Mouse (Mus musculus) limb, embryonic 10.5 days (tissue): ENCODE data around the gene Syngr3. TPM values are rescaled to one million over a fixed set of nuclear protein-coding genes. Genes with fewer than 3 reads are reported as not detected.
A peak's percentile ranks its signal among the peaks of the same experiment; 100 is the strongest.
"Not testable (repeated sequence)": the region's sequence is repeated elsewhere in the genome, so short reads cannot be mapped to it uniquely, and the experiment has no call there.

Source experiments
- DNase-seq: peaks from one replicate; pipeline ENCODE4 v3.0.0-alpha.2; 2017; ENCODE audit warnings: low spot score
- H3K27ac ChIP-seq: fragments of 300-500 bp; sonication (generic); 2 replicates; pipeline ENCODE4 v1.5.1; 2016; ENCODE audit warnings: mild to moderate bottlenecking
- H3K27me3 ChIP-seq: fragments of 300-500 bp; sonication (generic); 2 replicates; pipeline ENCODE4 v1.6.1; 2016; ENCODE audit warnings: low read depth, mild to moderate bottlenecking; ENCODE audit not compliant: poor library complexity, severe bottlenecking
- H3K36me3 ChIP-seq: fragments of 300-500 bp; sonication (generic); 2 replicates; pipeline ENCODE4 v1.6.1; 2016; ENCODE audit warnings: mild to moderate bottlenecking, moderate library complexity
- H3K4me1 ChIP-seq: fragments of 300-500 bp; sonication (generic); 2 replicates; pipeline ENCODE4 v1.6.1; 2016
- H3K4me3 ChIP-seq: fragments of 300-500 bp; sonication (generic); 2 replicates; pipeline ENCODE4 v1.5.1; 2016; ENCODE audit warnings: mild to moderate bottlenecking, moderate library complexity
- H3K9me3 ChIP-seq: fragments of 300-500 bp; sonication (generic); replicated peaks from 2 replicates; pipeline ENCODE4 v1.6.1; 2016; ENCODE audit warnings: mild to moderate bottlenecking
- WGBS: fragments of 180-500 bp; shearing (Covaris S2); methylation state at CpG from one replicate; pipeline ENCODE4 v1.1.7; 2016; 5-methylcytosine and 5-hydroxymethylcytosine counted together
- polyA plus RNA-seq: library from polyadenylated mRNA; unstranded; fragments of >200 nt; fragmentation: Nextera tagmentation; extraction: Ambion mirVana; gene quantifications from 2 replicates; pipeline ENCODE4 v1.2.1, GENCODE M21; 2016

Gene Syngr3
- polyA plus RNA-seq, 1 experiment from 2014 or later: 7.0 TPM

DNA sequence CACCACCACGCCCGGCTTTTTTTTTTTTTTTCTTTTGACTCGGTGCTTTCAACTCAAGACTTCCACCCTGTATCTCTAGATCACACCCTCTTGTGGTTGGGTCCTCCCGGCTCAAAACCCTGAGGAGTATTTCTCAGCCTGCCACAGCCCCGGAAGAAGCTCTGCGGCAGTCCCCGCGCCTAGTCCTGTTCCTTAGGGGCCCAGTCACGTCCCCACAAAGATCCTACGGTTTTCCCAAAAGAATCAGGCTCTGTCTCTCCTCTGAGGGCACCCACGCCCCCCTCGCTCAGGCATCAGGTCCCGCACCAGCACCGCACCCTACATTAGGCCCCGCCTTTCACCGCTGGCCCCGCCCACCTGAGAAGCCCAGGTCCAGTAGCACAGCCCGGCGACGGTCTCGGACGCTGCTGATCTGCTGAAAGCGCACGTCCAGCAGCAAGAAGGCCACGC lies 2.6 kb downstream of the Syngr3 start:
- Histone ChIP-seq H3K36me3 (peaks cover 9% of the 10 kb centered on the region), H3K9me3 (no peaks in the 10 kb centered on the region), H3K27me3 (peaks cover 61% of the 10 kb centered on the region), H3K27ac (no peak overlapping the region), H3K4me3 (peak overlapping the region; percentile 46), H3K4me1 (peaks cover 26% of the 10 kb centered on the region)
- DNase-seq: peak; percentile 57
- WGBS: 3% methylated on average over 25 of the region's 25 CpGs

DNA sequence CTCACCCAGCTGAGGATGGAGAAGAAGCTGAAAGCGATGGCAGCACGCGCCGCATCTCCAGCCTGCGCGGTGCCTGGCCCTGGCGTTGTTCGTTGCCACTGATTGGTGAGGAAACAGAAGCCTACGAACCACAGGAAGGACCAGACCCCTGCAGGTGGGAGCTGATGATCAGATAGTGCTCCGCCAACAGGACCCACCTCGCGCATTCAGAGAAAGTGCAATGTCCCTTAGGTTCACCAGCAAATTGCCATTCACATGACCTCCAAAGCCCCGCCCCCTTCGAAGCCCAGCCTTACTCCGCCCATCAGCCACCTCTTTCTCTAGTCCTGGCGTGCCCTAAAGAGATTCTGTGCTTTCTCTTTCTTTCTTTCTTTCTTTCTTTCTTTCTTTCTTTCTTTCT lies 3.2 kb downstream of the Syngr3 start:
- H3K27me3 ChIP-seq: peaks cover 54% of the 10 kb centered on the region
- peaks cover 26% of the 10 kb centered on the region for H3K4me1 ChIP-seq
- peak; percentile 54 for DNase-seq

DNA sequence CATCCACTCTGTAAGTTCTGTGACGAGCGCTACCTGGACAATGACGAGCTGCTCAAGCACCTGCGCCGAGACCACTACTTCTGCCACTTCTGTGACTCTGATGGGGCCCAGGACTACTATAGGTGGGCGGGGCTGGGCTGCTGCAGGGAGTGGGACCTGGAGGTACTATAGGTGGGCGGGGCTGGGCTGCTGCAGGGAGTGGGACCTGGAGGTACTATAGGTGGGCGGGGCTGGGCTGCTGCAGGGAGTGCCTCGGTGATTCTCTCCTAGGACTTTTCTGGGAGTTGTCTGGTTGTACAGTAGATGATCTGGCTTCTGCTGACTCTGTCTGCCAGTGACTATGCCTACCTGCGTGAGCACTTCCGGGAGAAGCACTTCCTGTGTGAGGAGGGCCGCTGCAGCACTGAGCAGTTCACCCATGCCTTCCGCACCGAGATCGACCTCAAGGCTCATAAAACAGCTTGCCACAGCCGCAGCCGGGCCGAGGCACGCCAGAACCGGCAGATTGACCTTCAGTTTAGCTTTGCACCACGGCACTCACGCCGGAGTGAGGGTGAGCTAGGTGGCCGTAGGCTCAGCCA lies 12.2 kb downstream of the Syngr3 start:
- H3K36me3 ChIP-seq: peaks cover 80% of the 10 kb centered on the region
- no peaks in the 10 kb centered on the region for H3K27me3 ChIP-seq
- no peak for DNase-seq
- 89% methylated on average over 24 of the region's 24 CpGs for WGBS
- no peak overlapping the region for H3K4me3 ChIP-seq
- H3K27ac ChIP-seq: no peak overlapping the region
- H3K4me1 ChIP-seq: peaks cover 21% of the 10 kb centered on the region
- H3K9me3 ChIP-seq: no peaks in the 10 kb centered on the region

More for the DNA sequence above, 3.2 kb downstream of the Syngr3 start:
- 25% methylated on average over 16 of the region's 16 CpGs for WGBS
- Histone ChIP-seq H3K36me3 (peaks cover 12% of the 10 kb centered on the region), H3K27ac (no peak overlapping the region), H3K4me3 (peak overlapping the region; percentile 29), H3K9me3 (no peaks in the 10 kb centered on the region)

DNA sequence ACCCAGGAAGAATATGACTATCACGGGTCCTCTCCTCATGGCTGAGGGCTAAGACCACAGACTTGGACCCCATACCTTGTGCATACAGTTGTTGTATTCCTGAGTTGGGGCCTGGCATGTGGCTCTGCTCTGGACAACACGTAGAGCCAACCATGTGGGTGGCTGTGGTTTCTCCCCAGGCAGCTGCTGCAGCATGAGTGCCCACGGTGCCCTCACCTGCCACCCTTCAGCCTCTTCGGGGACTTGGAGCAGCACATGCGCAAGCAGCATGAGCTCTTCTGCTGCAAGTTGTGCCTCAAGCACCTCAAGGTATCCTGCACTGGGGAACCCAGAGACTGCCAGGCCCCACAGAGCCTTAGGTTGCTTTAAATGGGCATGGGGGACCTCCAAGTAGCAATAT lies 12.9 kb downstream of the Syngr3 start:
- Histone ChIP-seq H3K4me3 (no peak overlapping the region), H3K27me3 (no peaks in the 10 kb centered on the region), H3K9me3 (no peaks in the 10 kb centered on the region), H3K27ac (no peak overlapping the region), H3K36me3 (peaks cover 73% of the 10 kb centered on the region), H3K4me1 (peaks cover 28% of the 10 kb centered on the region)
- no peak for DNase-seq
- 97% methylated on average over 5 of the region's 5 CpGs for WGBS

DNA sequence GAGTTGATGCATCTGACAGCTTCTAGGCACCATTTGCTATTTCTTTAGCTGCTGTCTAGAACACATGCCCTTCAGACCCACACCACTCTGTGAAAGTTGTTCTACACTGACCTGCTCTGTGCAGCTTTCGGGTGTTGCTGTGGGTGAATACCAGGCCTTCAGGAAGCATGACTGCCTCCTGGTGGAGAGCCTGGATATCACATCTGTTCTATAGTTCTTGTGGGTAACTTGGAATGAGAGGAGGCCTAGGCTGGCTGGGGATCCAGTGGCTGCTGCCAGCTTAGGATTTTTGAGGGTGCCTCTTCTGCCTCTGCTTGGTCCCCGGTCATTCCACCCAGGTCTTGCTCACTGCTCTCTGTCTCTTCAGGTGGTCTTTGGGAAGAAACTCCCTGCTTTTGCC lies 13.6 kb downstream of the Syngr3 start:
- H3K4me1 ChIP-seq: peaks cover 35% of the 10 kb centered on the region
- 80% methylated on average over 2 of the region's 2 CpGs for WGBS

DNA sequence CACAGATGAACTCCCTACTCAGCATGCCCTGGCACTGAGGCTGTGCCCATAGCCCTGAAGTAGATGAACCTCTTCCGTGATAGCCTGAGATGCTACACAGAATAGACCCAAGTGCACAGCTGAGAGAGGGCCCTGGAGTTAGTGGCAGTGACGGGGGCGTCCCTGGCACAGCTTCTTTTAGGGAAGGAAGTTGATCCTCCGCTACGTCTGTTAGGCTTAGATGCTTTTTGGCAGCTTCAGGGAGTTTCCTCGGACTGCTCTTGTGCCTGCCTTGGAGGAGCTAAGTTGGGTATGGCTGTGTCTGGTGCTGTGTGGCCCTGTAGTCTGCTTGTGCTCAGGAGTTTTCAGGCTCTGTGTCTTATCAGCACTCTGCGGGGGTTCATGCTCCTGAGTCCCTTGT lies 15.5 kb downstream of the Syngr3 start:
- H3K9me3 ChIP-seq: no peaks in the 10 kb centered on the region
- no peaks in the 10 kb centered on the region for H3K27me3 ChIP-seq
- peaks cover 47% of the 10 kb centered on the region for H3K36me3 ChIP-seq
- H3K4me1 ChIP-seq: peaks cover 53% of the 10 kb centered on the region
- H3K4me3 ChIP-seq: no peak overlapping the region
- H3K27ac ChIP-seq: no peak overlapping the region
- 91% methylated on average over 7 of the region's 7 CpGs for WGBS
- DNase-seq: no peak

More for the DNA sequence above, 13.6 kb downstream of the Syngr3 start:
- no peak overlapping the region for H3K27ac ChIP-seq
- peak; percentile 77 for DNase-seq
- no peak overlapping the region for H3K4me3 ChIP-seq
- peaks cover 66% of the 10 kb centered on the region for H3K36me3 ChIP-seq
- H3K27me3 ChIP-seq: no peaks in the 10 kb centered on the region
- no peaks in the 10 kb centered on the region for H3K9me3 ChIP-seq

DNA sequence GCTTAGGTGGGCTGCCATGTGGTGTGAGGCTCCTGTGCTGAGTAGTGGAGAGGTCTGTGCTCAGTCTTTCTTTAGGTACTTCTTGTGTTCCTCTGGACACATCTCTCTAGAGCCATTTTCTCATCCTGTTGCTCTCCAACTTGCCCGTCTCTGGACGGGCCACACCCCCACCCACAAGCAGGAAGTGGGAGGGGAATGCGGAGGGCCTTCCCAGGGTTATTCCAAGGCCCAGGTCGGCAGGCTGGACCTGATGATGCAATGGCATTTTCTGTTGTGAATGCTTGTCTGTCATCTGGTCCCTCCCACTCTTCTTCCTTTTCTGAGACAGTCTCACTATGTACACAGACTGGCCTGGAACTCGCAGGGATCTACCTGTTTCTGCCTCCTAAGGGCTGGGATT lies 17.6 kb downstream of the Syngr3 start:
- DNase-seq: no peak

DNA sequence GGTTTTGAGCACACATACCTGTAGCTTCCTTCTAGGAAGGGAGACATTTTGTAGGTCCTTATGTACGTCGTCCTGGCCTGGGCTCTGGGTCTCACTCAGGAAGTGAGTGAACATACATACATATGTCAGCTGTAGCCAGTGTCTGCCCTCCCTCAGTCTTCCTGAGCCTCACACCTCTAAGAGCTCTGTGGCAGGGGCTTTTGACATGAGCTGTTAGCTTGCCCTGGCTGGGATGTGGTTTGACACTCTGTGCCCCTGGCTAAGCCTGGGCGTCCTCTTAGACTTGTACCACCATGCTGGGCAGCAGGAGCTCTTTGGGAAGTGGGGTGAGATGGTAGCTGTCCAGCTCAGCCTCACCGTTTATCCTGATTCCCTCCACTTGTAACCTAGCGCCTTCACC lies 18.4 kb downstream of the Syngr3 start:
- Histone ChIP-seq H3K4me3 (peak overlapping the region; percentile 99; the same call in 1 of the 2 replicates), H3K4me1 (peaks cover 62% of the 10 kb centered on the region), H3K36me3 (peaks cover 17% of the 10 kb centered on the region), H3K9me3 (no peaks in the 10 kb centered on the region), H3K27me3 (no peaks in the 10 kb centered on the region), H3K27ac (no peak overlapping the region)
- WGBS: 78% methylated on average over 5 of the region's 5 CpGs
- no peak for DNase-seq

More for the DNA sequence above, 17.6 kb downstream of the Syngr3 start:
- peak overlapping the region; percentile 99; the same call in 1 of the 2 replicates for H3K4me3 ChIP-seq
- H3K36me3 ChIP-seq: peaks cover 25% of the 10 kb centered on the region
- H3K27me3 ChIP-seq: no peaks in the 10 kb centered on the region
- 25% methylated on average over 5 of the region's 5 CpGs for WGBS
- no peaks in the 10 kb centered on the region for H3K9me3 ChIP-seq
- no peak overlapping the region for H3K27ac ChIP-seq
- peaks cover 62% of the 10 kb centered on the region for H3K4me1 ChIP-seq

DNA sequence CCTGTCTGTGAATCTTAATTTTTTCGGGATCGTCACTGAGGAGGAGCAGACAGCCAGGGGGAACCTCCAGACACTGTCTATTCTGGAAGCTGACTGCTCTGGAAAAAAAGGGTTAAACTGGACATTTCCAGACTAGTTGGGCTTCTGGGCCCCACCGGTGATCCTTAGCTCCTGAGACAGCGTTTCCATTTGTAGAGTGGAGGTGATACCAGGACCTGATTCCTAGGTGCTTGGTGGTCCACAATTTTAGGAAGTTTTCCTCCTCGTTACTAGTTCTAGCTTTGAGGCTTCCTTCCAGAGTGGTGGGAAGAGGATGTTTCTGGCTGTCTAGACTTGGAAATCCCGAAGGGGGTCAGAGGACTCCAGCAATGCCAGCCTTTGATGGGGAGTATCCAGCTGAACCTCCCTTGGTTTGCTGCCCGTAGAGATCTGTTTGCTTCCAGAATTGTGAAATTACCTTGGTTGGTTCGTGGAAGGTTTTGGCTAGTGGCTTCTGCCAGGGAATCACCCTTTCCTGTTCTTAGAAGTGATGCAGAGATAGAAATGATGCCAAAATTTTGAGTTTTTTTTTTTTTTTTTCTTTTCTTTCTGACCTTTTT lies 19.4 kb downstream of the Syngr3 start:
- 15% methylated on average over 8 of the region's 8 CpGs for WGBS
- Histone ChIP-seq H3K4me3 (peak overlapping the region; percentile 99), H3K27ac (peak overlapping the region; percentile 95), H3K4me1 (peaks cover 58% of the 10 kb centered on the region), H3K27me3 (no peaks in the 10 kb centered on the region), H3K9me3 (no peaks in the 10 kb centered on the region), H3K36me3 (peaks cover 16% of the 10 kb centered on the region)
- no peak for DNase-seq

DNA sequence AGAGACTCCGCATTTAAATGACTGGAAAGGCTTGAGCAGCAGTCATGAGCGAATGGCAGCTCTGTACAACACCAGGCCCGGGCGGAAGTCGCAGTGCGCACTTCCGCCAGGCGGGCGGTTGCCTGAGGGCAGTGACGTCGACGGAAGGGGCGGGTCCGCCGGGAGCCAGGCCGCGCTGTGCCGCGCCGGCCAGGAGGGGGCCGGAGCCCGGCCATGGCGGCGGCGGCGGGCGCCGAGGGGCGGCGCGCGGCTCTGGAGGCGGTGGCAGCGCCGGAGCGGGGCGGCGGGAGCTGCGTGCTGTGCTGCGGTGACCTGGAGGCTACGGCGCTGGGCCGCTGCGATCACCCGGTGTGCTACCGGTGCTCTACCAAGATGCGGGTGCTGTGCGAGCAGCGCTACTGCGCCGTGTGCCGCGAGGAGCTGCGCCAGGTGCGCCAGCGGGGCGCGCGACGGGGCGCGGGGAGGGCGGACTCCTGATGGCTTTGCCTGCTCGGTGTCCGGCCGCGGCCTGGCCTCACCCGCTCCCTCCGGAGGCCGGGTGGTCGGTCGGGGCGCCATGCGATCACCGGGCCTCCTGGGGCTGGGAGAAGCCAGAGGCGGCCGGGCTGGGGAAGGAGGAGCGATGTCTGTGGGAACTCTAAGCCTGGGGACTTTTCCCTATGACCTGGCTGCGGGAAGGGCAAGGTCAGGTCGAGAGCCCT lies 20.1 kb downstream of the Syngr3 start, which contains the start of gene Zfp598:
Zfp598 (plus strand) TSS at position 143 of the 701 bp plus-strand sequence.
- H3K9me3 ChIP-seq: no peaks in the 10 kb centered on the region
- peak within 1 kb of the TSS; percentile 95 for H3K27ac ChIP-seq
- DNase-seq: peak; percentile 98
- no peaks in the 10 kb centered on the region for H3K27me3 ChIP-seq
- under 1% methylated on average over 80 of the region's 80 CpGs for WGBS
- H3K36me3 ChIP-seq: peaks cover 16% of the 10 kb centered on the region
- peaks cover 56% of the 10 kb centered on the region for H3K4me1 ChIP-seq
- peak within 1 kb of the TSS; percentile 99 for H3K4me3 ChIP-seq

DNA sequence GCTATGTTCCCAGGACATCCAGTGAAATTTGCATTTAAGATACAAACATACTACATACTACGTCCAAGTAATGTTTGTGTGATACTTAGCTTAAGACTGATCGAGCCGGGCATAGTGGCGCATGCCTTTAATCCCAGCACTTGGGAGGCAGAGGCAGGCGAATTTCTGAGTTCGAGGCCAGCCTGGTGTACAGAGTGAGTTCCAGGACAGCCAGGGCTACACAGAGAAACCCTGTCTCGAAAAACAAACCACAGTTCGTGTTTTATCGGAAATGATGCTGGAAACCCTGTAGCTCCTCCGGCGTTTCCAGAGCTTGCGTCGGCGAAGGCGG lies 20.6 kb downstream of the Syngr3 start:
- Histone ChIP-seq H3K4me3 (peak overlapping the region; percentile 99), H3K36me3 (peaks cover 13% of the 10 kb centered on the region), H3K4me1 (peaks cover 51% of the 10 kb centered on the region), H3K27ac (peak overlapping the region; percentile 95)
- not testable (repeated sequence) for H3K27me3 ChIP-seq, H3K9me3 ChIP-seq, DNase-seq
- WGBS: 10% methylated on average over 15 of the region's 15 CpGs

DNA sequence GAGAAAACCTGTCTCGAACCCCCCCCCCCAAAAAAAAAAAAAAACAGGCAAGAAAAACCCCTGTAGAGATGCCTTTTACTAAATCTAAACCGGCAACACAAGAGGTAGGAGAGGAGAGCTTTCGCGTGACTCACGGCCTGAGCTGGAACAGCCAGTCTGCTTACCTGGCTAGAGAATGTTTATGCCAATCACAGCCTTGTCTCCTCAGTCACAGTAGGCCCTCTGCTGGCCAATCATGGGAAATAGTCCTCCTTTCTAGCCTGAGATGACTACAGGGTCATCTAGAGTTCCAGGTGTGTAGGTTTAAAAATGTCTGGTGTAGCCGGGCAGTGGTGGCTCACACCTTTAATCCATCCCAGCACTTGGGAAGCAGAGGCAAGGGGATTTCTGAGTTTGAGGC lies 22.3 kb downstream of the Syngr3 start:
- H3K36me3 ChIP-seq: no peaks in the 10 kb centered on the region
- no peak overlapping the region for H3K27ac ChIP-seq
- WGBS: 24% methylated on average over 6 of the region's 6 CpGs
- peak; percentile 55 for DNase-seq
- H3K27me3 ChIP-seq: no peaks in the 10 kb centered on the region
- no peak overlapping the region for H3K4me3 ChIP-seq
- H3K4me1 ChIP-seq: peaks cover 39% of the 10 kb centered on the region
- H3K9me3 ChIP-seq: no peaks in the 10 kb centered on the region

DNA sequence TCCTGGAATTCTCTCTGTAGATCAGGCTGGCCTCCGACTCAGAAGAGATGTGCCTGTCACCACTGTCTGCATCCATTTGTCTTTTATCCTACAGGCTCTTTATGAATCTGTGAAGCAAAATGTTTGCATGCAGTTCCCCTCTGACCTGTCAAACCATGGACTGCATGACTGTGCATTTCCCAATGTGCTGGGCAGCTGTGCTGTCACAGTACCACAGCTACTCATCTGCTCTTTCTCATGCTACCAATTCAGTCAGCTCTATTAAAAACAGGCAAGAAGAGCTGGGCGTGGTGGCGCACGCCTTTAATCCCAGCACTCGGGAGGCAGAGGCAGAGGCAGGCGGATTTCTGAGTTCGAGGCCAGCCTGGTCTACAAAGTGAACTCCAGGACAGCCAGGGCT lies 22.7 kb downstream of the Syngr3 start:
- DNase-seq, H3K27ac ChIP-seq, H3K36me3 ChIP-seq, H3K9me3 ChIP-seq, H3K27me3 ChIP-seq, H3K4me3 ChIP-seq: not testable (repeated sequence)
- 69% methylated on average over 7 of the region's 7 CpGs for WGBS
- peaks cover 35% of the 10 kb centered on the region for H3K4me1 ChIP-seq
